Mouse (Mus musculus) E14TG2a.4 (cell line): ENCODE measurements at regions not wholly inside any gene's neighbourhood (a gene's known extent, or its start where the extent isn't known, plus 50 kb on each side); places are given as distances from the start of the nearest gene placed in this dataset.

ENCODE experiments used
- H3K27me3 ChIP-seq: 2 replicates; pipeline ENCODE4 v1.6.1; 2014; ENCODE audit warnings: low read length, control low read depth; ENCODE audit not compliant: insufficient read depth
- H3K36me3 ChIP-seq: 2 replicates; pipeline ENCODE4 v1.6.1; 2014; ENCODE audit warnings: low read length, control low read depth; ENCODE audit not compliant: insufficient read depth
- H3K4me1 ChIP-seq: replicated peaks from 2 replicates; pipeline ENCODE4 v1.6.1; 2014; ENCODE audit warnings: low read depth, low read length, control low read depth
- H3K4me3 ChIP-seq: replicated peaks from 2 replicates; pipeline ENCODE4 v1.5.1; 2014; ENCODE audit warnings: mild to moderate bottlenecking, low read length
- H3K9me3 ChIP-seq: 2 replicates; pipeline ENCODE4 v1.6.1; 2014; ENCODE audit warnings: low read length, control low read depth
- CTCF ChIP-seq: conservative IDR thresholded peaks from 2 replicates; pipeline ENCODE4 v1.5.1; 2014; ENCODE audit warnings: low read length
- NANOG ChIP-seq: IDR thresholded peaks from 2 replicates; pipeline ENCODE4 v1.6.1; 2014; ENCODE audit warnings: borderline replicate concordance, low read length, mixed read lengths
- POU5F1 ChIP-seq: IDR thresholded peaks from 2 replicates; pipeline ENCODE4 v1.6.1; 2014; ENCODE audit warnings: low read length, borderline replicate concordance

DNA sequence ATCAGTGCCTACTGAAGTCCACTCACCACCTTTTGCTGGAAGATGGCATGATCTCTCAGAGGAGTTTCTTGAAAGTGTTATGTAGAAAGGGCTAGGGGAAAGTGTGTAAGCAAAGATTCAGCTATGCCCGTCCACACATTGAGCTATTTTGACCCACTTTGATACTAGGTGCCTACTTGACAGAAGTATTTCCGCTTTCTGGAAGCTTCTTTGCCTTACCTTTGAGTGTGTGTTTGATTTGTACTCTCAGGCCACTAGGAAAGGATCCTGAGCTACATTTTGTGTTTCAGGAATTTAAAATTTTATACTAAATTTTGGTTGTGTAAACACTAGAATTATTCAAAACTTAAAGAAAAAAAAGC, 287.5 kb downstream of the Gm11361 start:
- no peaks in the 10 kb centered on the region for H3K36me3 ChIP-seq
- TF ChIP-seq CTCF = no peak
- no peak for TF ChIP-seq POU5F1
- no peak for TF ChIP-seq NANOG
- H3K4me1 ChIP-seq = peaks cover 9% of the 10 kb centered on the region
- no peaks in the 10 kb centered on the region for H3K9me3 ChIP-seq
- no peaks in the 10 kb centered on the region for H3K27me3 ChIP-seq
- H3K4me3 ChIP-seq = no peak overlapping the region

GRCm38 (mm10) chr13:28544003-28544818, 286.9 kb downstream of the Gm11361 start:
- H3K4me3 ChIP-seq = no peak overlapping the region
- TF ChIP-seq POU5F1 (no peak), CTCF (no peak), NANOG (no peak)
- H3K4me1 ChIP-seq = peaks cover 9% of the 10 kb centered on the region
- H3K9me3 ChIP-seq = no peaks in the 10 kb centered on the region
- H3K27me3 ChIP-seq = no peaks in the 10 kb centered on the region
- no peaks in the 10 kb centered on the region for H3K36me3 ChIP-seq

DNA sequence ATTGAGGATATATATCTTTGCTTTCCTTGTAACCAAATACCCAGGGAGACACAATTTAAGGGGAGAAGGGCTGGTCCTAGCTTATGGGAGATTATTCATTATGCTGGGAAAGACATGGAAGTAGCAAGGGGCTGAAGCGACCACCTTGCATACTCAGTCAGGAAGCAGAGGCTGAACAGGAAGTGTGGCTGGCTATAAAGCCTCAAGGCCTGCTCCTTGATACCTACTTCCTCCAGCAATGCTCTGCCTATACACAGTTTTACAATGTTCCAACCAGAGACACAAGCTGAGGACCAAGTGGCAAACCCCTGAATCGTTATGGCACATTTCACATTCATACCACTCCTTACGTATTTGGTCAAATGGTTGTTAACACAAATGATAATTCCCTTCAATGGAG, 284.3 kb downstream of the Gm11361 start:
- Histone ChIP-seq H3K9me3 (no peaks in the 10 kb centered on the region), H3K4me3 (no peak overlapping the region), H3K4me1 (peaks cover 9% of the 10 kb centered on the region), H3K36me3 (no peaks in the 10 kb centered on the region), H3K27me3 (no peaks in the 10 kb centered on the region)
- no peak for TF ChIP-seq CTCF
- TF ChIP-seq NANOG = no peak
- TF ChIP-seq POU5F1 = no peak

DNA sequence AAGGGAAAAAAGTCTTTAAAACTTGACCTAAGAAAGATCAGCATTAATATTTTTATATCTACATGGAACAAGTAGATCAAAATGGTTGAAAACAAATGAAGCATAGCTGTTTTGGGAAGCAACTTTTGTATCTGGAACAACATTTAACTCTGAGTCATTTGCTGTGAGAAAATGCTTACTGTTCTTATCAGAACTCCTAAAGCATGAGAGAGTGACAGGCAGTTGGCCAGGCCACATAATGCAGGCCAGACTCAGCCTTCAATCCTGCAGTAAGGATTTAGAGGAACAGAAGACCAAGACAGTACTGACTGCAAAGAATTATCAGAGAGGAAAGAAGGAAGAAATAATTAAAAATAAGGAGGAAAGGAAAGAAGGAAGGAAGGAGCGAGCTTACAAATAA, 275.8 kb downstream of the Gm11361 start:
- no peaks in the 10 kb centered on the region for H3K4me1 ChIP-seq
- no peaks in the 10 kb centered on the region for H3K27me3 ChIP-seq
- peaks cover 7% of the 10 kb centered on the region for H3K9me3 ChIP-seq
- no peak overlapping the region for H3K4me3 ChIP-seq
- H3K36me3 ChIP-seq = no peaks in the 10 kb centered on the region
- TF ChIP-seq CTCF (no peak), POU5F1 (no peak), NANOG (no peak)

DNA sequence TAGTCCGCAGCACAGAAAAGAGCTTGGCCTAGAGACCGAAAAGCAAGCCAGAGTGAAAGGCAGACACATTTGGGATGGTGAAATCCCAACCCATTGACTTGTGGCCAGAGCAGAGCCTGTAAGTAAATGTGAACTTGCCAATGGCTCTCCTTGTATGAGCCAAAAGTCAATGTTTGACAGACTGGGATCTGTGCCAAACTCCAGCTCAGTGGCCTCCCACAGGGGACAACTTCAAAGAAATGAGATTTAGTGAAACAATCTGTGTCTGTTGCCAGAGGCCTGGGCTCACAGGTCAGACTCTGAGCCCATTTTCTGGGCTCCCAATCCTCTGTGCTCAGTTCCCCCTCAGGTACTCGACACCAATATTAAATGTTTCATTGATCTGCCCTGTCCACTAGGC, 274.9 kb downstream of the Gm11361 start:
- no peaks in the 10 kb centered on the region for H3K27me3 ChIP-seq
- H3K36me3 ChIP-seq = no peaks in the 10 kb centered on the region
- no peak for TF ChIP-seq CTCF
- no peak for TF ChIP-seq NANOG
- no peak for TF ChIP-seq POU5F1
- H3K4me3 ChIP-seq = no peak overlapping the region
- no peaks in the 10 kb centered on the region for H3K4me1 ChIP-seq
- peaks cover 7% of the 10 kb centered on the region for H3K9me3 ChIP-seq

- H3K27me3 ChIP-seq = no peaks in the 10 kb centered on the region
- H3K4me3 ChIP-seq = no peak overlapping the region
- peaks cover 7% of the 10 kb centered on the region for H3K9me3 ChIP-seq
- H3K4me1 ChIP-seq = no peaks in the 10 kb centered on the region
- H3K36me3 ChIP-seq = no peaks in the 10 kb centered on the region
- TF ChIP-seq CTCF = no peak
- TF ChIP-seq NANOG = no peak
- no peak for TF ChIP-seq POU5F1
Measured at GRCm38 (mm10) chr13:28531534-28531999, 274.2 kb downstream of the Gm11361 start.

DNA sequence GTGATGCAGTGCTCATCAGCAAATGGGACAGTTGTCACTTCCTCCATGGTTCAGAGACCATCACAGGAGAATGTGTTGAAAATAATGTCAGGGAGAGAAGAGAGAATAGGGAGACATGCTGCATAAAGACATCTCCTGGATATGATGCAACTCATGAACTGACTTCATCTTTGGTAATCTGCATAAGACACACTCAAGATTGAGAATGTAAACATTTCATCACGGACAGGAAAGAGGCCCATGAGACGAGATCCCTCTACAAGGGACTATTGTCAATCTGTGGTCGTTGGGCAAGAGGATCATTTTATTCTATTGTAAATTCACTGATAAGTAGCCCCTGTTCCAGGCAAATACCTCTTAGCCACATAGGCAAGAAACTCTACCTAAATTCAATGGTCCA, 273.6 kb downstream of the Gm11361 start:
- TF ChIP-seq POU5F1 (no peak), CTCF (no peak), NANOG (no peak)
- H3K27me3 ChIP-seq = no peaks in the 10 kb centered on the region
- no peak overlapping the region for H3K4me3 ChIP-seq
- no peaks in the 10 kb centered on the region for H3K4me1 ChIP-seq
- H3K9me3 ChIP-seq = peaks cover 7% of the 10 kb centered on the region
- no peaks in the 10 kb centered on the region for H3K36me3 ChIP-seq

DNA sequence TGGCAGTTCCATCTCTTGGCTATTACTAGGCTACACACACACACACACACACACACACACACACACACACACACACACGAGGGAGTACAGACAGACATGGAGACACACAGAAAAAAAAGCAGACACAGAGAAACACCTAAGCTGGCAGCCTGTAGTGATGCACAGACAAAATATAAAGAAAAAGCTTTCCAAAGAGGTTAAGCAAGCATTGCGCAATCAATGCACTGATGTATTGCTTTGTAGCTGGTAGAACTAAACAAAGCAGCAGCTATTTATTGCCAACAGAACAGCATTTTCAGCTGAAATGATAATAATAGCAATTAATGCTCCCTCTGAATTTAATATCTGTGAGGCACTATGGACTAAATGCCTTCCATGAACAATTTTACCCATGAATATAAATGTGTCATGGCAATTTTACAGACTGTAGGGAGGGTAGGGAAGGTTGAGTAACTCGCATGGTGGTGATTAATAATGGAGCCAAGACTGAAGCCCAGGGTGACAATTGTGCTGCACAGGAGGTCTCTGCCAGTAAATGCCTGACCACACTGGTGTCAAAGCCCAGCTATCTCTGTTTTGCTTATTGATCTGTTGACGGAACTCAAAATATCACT, 271.7 kb downstream of the Gm11361 start:
- H3K9me3 ChIP-seq = peaks cover 7% of the 10 kb centered on the region
- no peaks in the 10 kb centered on the region for H3K36me3 ChIP-seq
- no peaks in the 10 kb centered on the region for H3K4me1 ChIP-seq
- H3K4me3 ChIP-seq = no peak overlapping the region
- H3K27me3 ChIP-seq = no peaks in the 10 kb centered on the region
- TF ChIP-seq NANOG = no peak
- TF ChIP-seq POU5F1 = no peak
- no peak for TF ChIP-seq CTCF
